Mouse (Mus musculus) midbrain, embryonic 15.5 days (tissue): ENCODE results near the gene Spin1. TPM values are rescaled to one million over a fixed set of nuclear protein-coding genes. Genes with fewer than 3 reads are reported as not detected.
"Not testable (repeated sequence)": the region's sequence is repeated elsewhere in the genome, so short reads cannot be mapped to it uniquely, and the experiment has no call there.

Source experiments
- ATAC-seq: fragments of 200-750 bp; cut with Nextera tagmentation; replicated peaks from 2 replicates; pipeline ENCODE4 v1.8.0; 2017; ENCODE audit warnings: moderate TSS enrichment
- H3K27ac ChIP-seq: fragments of 300-500 bp; sonication (generic); 2 replicates; pipeline ENCODE4 v1.5.1; 2015; ENCODE audit warnings: mild to moderate bottlenecking, inconsistent platforms
- H3K27me3 ChIP-seq: fragments of 300-500 bp; sonication (generic); replicated peaks from 2 replicates; pipeline ENCODE4 v1.6.1; 2015; ENCODE audit warnings: inconsistent platforms
- H3K36me3 ChIP-seq: fragments of 300-500 bp; sonication (generic); replicated peaks from 2 replicates; pipeline ENCODE4 v1.6.1; 2015; ENCODE audit warnings: inconsistent platforms
- H3K4me1 ChIP-seq: fragments of 300-500 bp; sonication (generic); 2 replicates; pipeline ENCODE4 v1.6.1; 2015; ENCODE audit warnings: inconsistent platforms
- H3K4me2 ChIP-seq: fragments of 300-500 bp; sonication (generic); 2 replicates; pipeline ENCODE4 v1.6.1; 2015; ENCODE audit warnings: inconsistent platforms, mild to moderate bottlenecking, moderate library complexity
- H3K4me3 ChIP-seq: fragments of 300-500 bp; sonication (generic); 2 replicates; pipeline ENCODE4 v1.5.1; 2015; ENCODE audit warnings: mild to moderate bottlenecking, inconsistent platforms
- H3K9ac ChIP-seq: fragments of 300-500 bp; sonication (generic); 2 replicates; pipeline ENCODE4 v1.6.1; 2015; ENCODE audit warnings: mild to moderate bottlenecking, inconsistent platforms
- H3K9me3 ChIP-seq: fragments of 300-500 bp; sonication (generic); 2 replicates; pipeline ENCODE4 v1.6.1; 2016; ENCODE audit warnings: inconsistent platforms
- WGBS: fragments of 180-500 bp; shearing (Covaris S2); methylation state at CpG from one replicate; pipeline ENCODE4 v1.1.7; 2015; ENCODE audit warnings: mixed read lengths; 5-methylcytosine and 5-hydroxymethylcytosine counted together
- polyA plus RNA-seq: library from polyadenylated mRNA; unstranded; fragments of >200 nt; fragmentation: Nextera tagmentation; extraction: Ambion mirVana; gene quantifications from 2 replicates; pipeline ENCODE4 v1.2.1, GENCODE M21; 2015

Gene Spin1
- polyA plus RNA-seq, 1 experiment from 2014 or later: 176 TPM

DNA sequence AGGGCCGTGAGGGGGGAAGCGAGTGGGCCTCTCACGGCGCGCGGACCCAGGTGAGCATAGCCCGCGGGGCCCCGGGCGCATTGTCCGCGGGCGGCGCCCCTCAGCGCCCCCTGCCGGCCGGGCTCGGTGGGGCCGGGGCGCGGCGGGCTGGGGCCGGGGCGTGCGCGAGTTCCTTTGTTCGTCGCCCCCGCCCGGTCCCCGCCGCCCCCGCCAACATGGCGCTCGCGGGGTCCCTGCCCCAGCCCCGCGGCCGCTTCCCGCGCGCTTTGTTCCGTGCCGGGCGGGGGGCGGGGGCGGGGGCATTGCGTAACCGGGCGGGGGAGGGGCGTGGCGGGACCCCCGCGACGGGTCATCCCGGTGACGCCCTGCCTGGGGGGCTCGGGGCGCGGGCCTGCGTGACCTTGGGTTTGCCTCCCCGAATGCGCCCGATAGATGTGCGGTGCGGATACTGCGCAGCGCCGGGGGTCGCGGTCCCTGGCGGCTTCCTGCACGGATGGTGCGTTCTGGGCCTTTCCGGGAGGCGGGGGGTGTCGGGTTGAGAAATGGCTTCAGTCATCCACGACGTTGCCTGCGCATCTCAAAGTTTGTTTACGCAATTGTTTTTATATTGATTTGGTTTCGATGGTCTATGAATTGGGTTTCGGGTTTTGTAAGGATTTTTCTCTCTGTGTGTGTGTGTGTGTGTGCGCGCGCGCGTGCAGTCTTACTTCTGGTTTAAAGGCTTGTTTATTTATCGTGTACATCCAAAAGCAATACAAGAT lies 516 bp downstream of the Spin1 start:
- peak; percentile 59 for ATAC-seq
- H3K36me3 ChIP-seq: no peaks in the 10 kb centered on the region
- no peaks in the 10 kb centered on the region for H3K9me3 ChIP-seq
- H3K4me1 ChIP-seq: peaks cover 31% of the 10 kb centered on the region
- H3K27me3 ChIP-seq: no peaks in the 10 kb centered on the region
- peak overlapping the region; percentile 66 for H3K4me3 ChIP-seq
- peak overlapping the region; percentile 96 for H3K27ac ChIP-seq
- H3K4me2 ChIP-seq: peak overlapping the region; percentile 71
- H3K9ac ChIP-seq: peak overlapping the region; percentile 96
- 2% methylated on average over 55 of the region's 89 CpGs for WGBS

DNA sequence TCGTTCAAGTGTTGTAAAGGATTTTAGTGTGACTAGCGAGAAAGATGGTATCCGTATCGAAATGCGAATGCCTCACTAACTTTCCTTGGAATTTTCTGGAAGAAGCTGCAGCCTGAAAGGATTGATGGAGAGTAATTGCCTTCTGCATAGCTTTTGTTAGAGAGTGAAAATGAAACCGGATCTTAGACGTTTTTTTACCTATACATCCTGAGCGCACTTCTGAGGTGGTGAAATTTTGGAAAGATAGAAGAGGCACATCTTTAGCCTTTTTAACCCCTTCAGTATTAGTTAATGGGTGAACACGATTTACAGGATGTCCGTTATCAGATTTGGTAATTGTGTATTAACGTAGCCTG lies 1.1 kb downstream of the Spin1 start:
- Histone ChIP-seq H3K4me3 (peak overlapping the region; percentile 66), H3K9ac (peak overlapping the region; percentile 96), H3K4me2 (peak overlapping the region; percentile 71), H3K36me3 (no peaks in the 10 kb centered on the region), H3K27ac (peak overlapping the region; percentile 96), H3K27me3 (no peaks in the 10 kb centered on the region), H3K9me3 (no peaks in the 10 kb centered on the region), H3K4me1 (peaks cover 31% of the 10 kb centered on the region)
- ATAC-seq: no peak
- 35% methylated on average over 11 of the region's 11 CpGs for WGBS

- Histone ChIP-seq H3K27ac (no peak overlapping the region), H3K4me1 (peaks cover 30% of the 10 kb centered on the region), H3K36me3 (no peaks in the 10 kb centered on the region), H3K4me3 (no peak overlapping the region), H3K27me3 (no peaks in the 10 kb centered on the region), H3K9me3 (no peaks in the 10 kb centered on the region), H3K4me2 (peak overlapping the region; percentile 71), H3K9ac (no peak overlapping the region)
- no peak for ATAC-seq
- 91% methylated on average over 9 of the region's 9 CpGs for WGBS
These were observed 2.5 kb downstream of the Spin1 start for GRCm38 (mm10) chr13:51103111-51103725.

DNA sequence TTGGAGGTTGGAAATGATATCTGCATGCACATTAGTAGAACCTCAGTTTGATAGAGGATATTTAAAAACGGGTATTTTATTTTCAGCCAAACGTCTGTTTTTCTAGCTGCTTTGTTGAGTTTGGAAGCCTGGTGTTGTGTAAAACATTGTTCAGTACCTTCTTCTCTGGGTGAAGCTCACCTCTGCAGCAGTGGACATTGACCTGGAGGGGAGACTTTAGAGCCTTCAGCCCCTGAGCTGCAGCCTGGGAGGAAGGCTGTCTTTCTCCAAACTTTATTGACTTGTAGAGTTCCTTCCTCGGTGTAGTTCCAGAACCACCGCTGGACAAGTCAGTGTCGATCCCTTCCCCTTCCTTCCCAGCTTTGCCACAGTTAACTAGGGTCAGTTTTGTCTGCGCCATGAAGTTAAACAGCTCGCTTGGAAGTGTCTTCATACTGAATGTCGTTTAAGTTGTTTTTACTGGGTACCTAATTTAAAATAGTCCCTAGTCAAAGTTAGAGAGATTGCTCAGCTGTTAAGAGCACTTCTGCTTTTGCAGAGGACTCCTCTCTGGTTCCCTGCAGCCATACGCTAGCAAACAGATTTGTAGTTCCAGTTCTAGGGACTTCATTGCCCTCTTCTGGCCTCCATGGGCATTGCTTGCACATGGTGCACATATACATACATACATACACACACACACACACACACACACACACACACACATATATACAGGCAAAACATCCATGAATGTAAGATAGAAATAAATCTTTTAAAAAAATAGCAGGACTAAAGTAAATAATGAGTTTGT lies 3.4 kb downstream of the Spin1 start:
- Histone ChIP-seq H3K4me3 (no peak overlapping the region), H3K36me3 (no peaks in the 10 kb centered on the region), H3K4me2 (no peak overlapping the region), H3K27me3 (no peaks in the 10 kb centered on the region), H3K27ac (no peak overlapping the region), H3K9me3 (no peaks in the 10 kb centered on the region), H3K4me1 (peaks cover 22% of the 10 kb centered on the region), H3K9ac (no peak overlapping the region)
- ATAC-seq: no peak
- 97% methylated on average over 9 of the region's 9 CpGs for WGBS

DNA sequence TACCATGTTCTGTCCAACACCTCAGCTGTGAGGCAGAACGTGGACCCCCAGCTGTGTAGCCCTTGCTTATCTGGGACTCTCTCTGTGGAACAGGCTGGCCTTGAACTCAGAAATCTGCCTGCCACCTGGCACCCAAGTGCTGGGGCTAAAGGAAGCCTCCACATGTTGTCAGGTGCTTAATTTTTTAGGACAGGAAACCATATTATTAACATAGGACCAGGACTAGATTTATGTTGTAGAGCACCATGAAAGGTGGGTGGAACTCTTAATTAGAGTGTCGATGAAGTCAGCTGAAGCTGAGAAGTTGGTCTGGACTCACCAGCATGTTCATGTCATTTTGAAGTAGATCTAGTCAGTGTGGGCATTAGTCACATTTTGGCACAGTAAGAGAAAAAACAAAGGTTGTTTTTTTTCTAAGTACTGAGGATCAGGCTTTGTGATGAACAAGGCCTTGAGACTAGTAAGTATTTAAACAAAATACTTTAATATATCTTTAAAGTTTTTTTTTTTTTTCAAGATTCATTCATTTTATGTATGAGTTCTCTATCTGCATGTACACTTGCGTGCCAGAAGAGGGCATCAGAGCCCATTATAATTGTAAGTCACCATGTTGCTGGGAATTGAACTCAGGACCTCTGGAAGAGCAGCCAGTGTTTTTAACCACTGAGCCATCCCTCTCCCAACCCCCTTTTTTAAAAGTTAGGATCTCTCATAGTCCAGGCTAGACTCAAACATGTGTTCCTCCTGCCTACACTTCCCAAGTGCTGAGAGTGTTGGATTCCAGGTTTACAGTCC lies 5.4 kb downstream of the Spin1 start:
- H3K4me1 ChIP-seq: peaks cover 17% of the 10 kb centered on the region
- H3K36me3 ChIP-seq: no peaks in the 10 kb centered on the region
- no peak overlapping the region for H3K4me2 ChIP-seq
- no peak for ATAC-seq
- no peak overlapping the region for H3K4me3 ChIP-seq
- WGBS: 97% methylated on average over 3 of the region's 3 CpGs
- no peaks in the 10 kb centered on the region for H3K9me3 ChIP-seq
- H3K9ac ChIP-seq: no peak overlapping the region
- no peak overlapping the region for H3K27ac ChIP-seq
- no peaks in the 10 kb centered on the region for H3K27me3 ChIP-seq

GRCm38 (mm10) chr13:51106816-51107215 lies 6.1 kb downstream of the Spin1 start:
- Histone ChIP-seq H3K36me3 (no peaks in the 10 kb centered on the region), H3K4me2 (no peak overlapping the region), H3K4me3 (no peak overlapping the region), H3K4me1 (peaks cover 15% of the 10 kb centered on the region), H3K9me3 (no peaks in the 10 kb centered on the region), H3K9ac (no peak overlapping the region), H3K27me3 (no peaks in the 10 kb centered on the region), H3K27ac (no peak overlapping the region)
- WGBS: 97% methylated on average over 4 of the region's 4 CpGs
- no peak for ATAC-seq

GRCm38 (mm10) chr13:51109517-51109916 lies 8.8 kb downstream of the Spin1 start:
- Histone ChIP-seq H3K4me1 (no peaks in the 10 kb centered on the region), H3K9me3 (no peaks in the 10 kb centered on the region), H3K4me2 (no peak overlapping the region), H3K27ac (no peak overlapping the region), H3K9ac (no peak overlapping the region), H3K4me3 (no peak overlapping the region), H3K27me3 (no peaks in the 10 kb centered on the region), H3K36me3 (no peaks in the 10 kb centered on the region)
- 95% methylated on average over 2 of the region's 2 CpGs for WGBS
- 0 out of 2 replicates have a peak, but pooled peaks have one; percentile 35 for ATAC-seq

DNA sequence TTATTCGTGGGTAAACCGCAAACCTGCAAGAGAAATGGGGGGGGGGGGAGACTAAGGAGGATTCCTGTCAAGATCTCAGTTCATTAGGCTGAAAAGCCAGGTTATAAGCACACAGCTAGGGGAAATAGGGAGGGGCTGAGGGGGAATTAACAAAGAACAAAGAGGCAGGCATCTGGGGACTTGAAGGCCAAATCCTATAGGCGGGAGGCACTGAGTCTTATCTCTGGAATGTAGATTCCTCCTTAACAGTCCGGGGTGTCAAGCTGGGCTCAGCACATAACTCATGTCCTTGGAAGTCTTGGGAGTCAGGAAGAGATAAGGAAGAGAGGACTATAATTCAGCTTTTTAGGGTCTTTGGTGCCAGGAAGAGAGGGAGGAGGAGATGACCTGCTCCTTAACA lies 13.7 kb downstream of the Spin1 start:
- not testable (repeated sequence) for H3K27me3 ChIP-seq, H3K9me3 ChIP-seq, H3K27ac ChIP-seq, ATAC-seq, H3K4me2 ChIP-seq, H3K9ac ChIP-seq, H3K36me3 ChIP-seq, H3K4me3 ChIP-seq
- peaks cover 11% of the 10 kb centered on the region for H3K4me1 ChIP-seq
- WGBS: 63% methylated on average over 4 of the region's 4 CpGs

DNA sequence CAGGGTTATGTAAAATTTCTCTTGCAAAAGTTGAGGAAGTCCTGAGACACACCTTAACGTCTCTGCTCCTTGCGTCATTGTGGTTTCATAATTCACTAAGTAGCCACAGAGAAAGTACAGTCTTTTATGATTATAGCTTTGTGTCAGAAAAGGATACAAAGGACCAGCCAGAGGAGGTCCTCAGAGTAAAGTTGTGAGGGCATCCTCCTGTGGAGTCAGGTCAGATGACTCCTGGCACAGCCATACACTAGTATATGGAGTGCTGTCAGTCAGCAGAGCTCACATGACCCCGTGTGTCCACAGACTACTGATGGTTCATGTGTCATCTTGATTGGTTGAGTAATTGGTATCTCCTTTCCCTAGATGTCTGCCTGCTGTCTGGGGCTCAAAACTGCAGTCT lies 15.1 kb downstream of the Spin1 start:
- H3K27ac ChIP-seq: no peak overlapping the region
- no peaks in the 10 kb centered on the region for H3K36me3 ChIP-seq
- ATAC-seq: peak; percentile 48; the same call in 1 of the 2 replicates
- no peak overlapping the region for H3K4me2 ChIP-seq
- H3K9ac ChIP-seq: no peak overlapping the region
- H3K4me3 ChIP-seq: no peak overlapping the region
- H3K4me1 ChIP-seq: peaks cover 24% of the 10 kb centered on the region
- no peaks in the 10 kb centered on the region for H3K9me3 ChIP-seq
- 74% methylated on average over 3 of the region's 3 CpGs for whole genome bisulfite sequencing
- no peaks in the 10 kb centered on the region for H3K27me3 ChIP-seq

DNA sequence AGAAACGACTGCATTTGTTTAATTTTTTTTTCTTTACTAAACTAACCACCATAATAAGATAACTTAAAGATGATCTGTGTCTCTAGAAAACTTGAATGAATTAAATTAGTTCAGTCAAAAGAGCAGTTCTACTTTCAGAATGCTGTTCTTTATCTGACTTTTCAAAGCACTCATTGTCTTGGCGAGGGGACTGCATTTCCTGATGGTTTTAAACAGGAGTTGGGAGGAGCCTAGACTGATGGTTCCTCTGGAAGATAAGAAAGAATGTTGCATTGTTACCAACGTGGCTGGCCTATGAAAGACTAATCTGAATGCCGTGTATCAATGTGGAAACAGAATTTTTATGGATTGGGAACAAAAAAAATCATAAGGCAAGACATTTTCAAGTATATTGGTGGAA lies 20.1 kb downstream of the Spin1 start:
- no peak for ATAC-seq
- Histone ChIP-seq H3K4me3 (no peak overlapping the region), H3K27ac (no peak overlapping the region), H3K36me3 (no peaks in the 10 kb centered on the region), H3K4me1 (peaks cover 60% of the 10 kb centered on the region), H3K9me3 (no peaks in the 10 kb centered on the region), H3K9ac (no peak overlapping the region), H3K4me2 (no peak overlapping the region), H3K27me3 (no peaks in the 10 kb centered on the region)
- 7% methylated on average over 4 of the region's 4 CpGs for WGBS

DNA sequence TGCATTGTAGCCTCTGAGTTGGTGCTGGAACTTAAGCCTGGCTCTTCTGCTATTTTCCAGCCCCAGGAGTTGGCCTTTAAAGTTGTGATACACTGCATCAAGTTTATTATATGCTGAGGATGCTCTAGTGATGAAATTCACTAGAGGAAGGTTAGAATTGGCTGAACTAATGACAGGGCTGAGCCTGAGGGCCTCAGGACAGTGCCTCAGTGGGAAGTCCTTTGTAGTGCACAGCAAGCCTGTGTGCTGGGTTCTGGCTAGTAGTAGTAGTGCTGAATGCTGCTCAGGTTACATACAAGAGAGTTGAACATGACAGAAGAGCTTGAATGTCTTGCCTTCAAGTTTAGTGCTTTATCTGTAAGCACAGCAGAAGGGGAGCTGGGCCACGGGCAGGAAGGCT lies 21.3 kb downstream of the Spin1 start:
- H3K27ac ChIP-seq: no peak overlapping the region
- H3K9me3 ChIP-seq: no peaks in the 10 kb centered on the region
- H3K4me1 ChIP-seq: peaks cover 60% of the 10 kb centered on the region
- no peak overlapping the region for H3K4me3 ChIP-seq
- ATAC-seq: no peak
- no peaks in the 10 kb centered on the region for H3K36me3 ChIP-seq
- H3K4me2 ChIP-seq: no peak overlapping the region
- H3K9ac ChIP-seq: no peak overlapping the region
- H3K27me3 ChIP-seq: no peaks in the 10 kb centered on the region
- WGBS: 39% methylated on average over 1 of the region's 1 CpGs

DNA sequence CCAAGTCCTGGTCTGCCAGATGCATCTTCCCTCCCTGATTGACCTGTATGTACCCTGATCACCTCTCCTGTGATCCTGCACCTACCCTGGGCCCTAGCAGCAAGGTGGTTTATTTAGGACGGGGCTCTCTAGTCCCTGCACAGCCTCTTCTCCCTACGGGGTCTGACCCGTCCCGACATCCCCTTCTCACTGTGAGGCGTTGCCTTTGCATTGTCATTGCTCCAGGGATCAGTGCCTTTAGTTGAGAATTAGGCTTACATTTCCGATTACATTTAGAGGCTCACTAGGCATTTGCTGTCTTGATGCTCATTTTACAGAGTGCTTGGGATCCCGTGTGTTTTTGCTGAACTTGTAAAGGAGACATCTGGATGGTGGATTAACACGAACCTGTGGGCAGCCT lies 22.1 kb downstream of the Spin1 start:
- no peak for ATAC-seq
- H3K27me3 ChIP-seq: no peaks in the 10 kb centered on the region
- no peaks in the 10 kb centered on the region for H3K9me3 ChIP-seq
- no peak overlapping the region for H3K4me3 ChIP-seq
- H3K9ac ChIP-seq: no peak overlapping the region
- H3K4me1 ChIP-seq: peaks cover 60% of the 10 kb centered on the region
- no peaks in the 10 kb centered on the region for H3K36me3 ChIP-seq
- H3K27ac ChIP-seq: no peak overlapping the region
- WGBS: 75% methylated on average over 8 of the region's 8 CpGs
- no peak overlapping the region for H3K4me2 ChIP-seq
